Mouse (Mus musculus) common myeloid progenitor, adult 5-6 weeks (primary cell): ENCODE measurements at regions not wholly inside any gene's neighbourhood (a gene's known extent, or its start where the extent isn't known, plus 50 kb on each side); places are given as distances from the start of the nearest gene placed in this dataset.

Experiments used
- ATAC-seq: replicated peaks from 2 replicates; pipeline ENCODE4 v1.8.0; 2016; ENCODE audit warnings: low read depth, mild to moderate bottlenecking, moderate TSS enrichment, inconsistent platforms; ENCODE audit not compliant: poor library complexity, severe bottlenecking

DNA sequence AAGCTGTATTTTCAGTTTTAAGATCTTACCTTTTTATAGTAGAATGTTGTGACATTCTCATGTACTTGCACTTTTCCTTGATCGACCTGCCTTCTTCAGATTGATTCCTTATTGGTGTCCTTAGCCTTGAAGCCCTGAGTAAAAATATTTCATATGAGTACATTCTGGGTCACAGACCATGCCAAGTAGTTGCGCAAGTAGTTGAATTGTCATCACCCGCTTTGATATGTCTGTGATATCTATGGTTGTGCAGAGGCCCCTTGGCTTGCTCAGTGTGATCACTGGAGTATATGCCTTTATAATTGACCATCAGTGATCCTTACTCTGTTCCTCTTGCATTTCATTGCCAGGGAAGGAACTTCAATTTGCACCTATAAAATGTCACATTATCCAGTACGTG lies 131.1 kb upstream of the Reg3g start:
- ATAC-seq, result no peak

- no peak for ATAC-seq
Measured at GRCm38 (mm10) chr6:78570000-78570597, 101.4 kb upstream of the Reg3g start.

- ATAC-seq, result no peak
Measured at GRCm38 (mm10) chr6:78553008-78553698, 84.5 kb upstream of the Reg3g start.

DNA sequence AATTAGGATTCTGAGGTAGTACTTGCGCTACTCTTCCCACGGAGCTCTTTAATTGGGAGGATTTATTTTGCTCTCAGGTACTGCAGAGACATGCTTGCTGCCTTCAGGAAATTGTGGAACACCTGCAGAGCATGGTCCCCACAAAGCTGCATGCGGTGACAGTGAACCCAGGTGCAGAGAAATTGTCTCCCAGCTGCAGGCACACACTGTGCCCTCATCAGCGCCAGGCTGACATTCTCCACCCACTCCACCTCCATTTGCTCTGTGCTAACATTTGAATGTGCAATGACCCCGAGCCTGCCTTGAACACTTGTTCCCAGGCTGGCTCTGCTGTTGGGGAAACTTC lies 83.7 kb upstream of the Reg3g start:
- ATAC-seq, result no peak

- no peak for ATAC-seq
Measured at GRCm38 (mm10) chr6:78551666-78552352, 83.1 kb upstream of the Reg3g start.

- no peak for ATAC-seq
Measured at GRCm38 (mm10) chr6:78548476-78548875, 79.8 kb upstream of the Reg3g start.

GRCm38 (mm10) chr6:78547721-78548120 lies 79.0 kb upstream of the Reg3g start:
- no peak for ATAC-seq

DNA sequence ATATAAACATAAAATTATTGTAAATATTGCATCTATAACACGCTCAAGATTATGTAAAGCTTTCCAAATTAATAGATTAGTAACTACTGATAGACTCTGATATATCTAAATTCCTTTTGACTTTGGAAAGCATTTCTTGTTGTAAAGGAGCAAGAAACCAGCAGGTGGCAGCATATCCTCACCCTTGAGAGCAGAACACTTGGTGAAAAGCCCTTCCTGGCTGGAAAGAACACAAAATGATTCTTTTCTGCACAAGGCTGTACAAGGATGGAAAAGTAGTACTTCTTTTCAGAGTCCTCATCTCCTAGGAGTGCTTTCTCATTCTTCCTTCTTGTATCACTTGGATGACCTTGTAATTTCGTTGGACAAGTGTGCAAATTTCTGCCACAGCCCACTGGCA lies 75.6 kb upstream of the Reg3g start:
- peak; percentile 66 for ATAC-seq

DNA sequence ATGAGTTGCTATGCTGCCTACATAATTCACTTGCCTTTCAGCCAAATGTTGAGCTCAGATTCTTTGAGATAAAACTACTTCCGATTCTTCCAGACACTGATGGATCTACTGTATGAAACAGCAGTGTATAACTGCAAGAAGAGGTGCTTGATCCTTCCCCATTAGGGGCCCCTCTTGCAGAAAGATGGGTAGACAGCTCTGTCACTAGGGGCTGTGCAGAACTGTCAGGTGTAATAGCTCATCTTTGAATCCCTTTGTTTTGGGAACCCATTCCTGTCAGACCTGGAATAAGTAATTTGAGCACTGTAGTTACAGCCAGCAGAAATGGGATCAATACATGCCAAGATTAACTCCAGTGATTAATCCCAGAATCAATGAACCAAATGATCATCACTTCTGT lies 68.8 kb upstream of the Reg3g start:
- ATAC-seq, result no peak

- no peak for ATAC-seq
Measured at GRCm38 (mm10) chr6:78526986-78527762, 58.5 kb upstream of the Reg3g start.
